In genomic region chr2:120044676-120045075, GRCm38 (mm10) we compare ENCODE assay signal across 22 mouse cellular contexts. TPM values are rescaled to one million over a fixed set of nuclear protein-coding genes. Genes with fewer than 3 reads are reported as not detected.
DNase-seq lines count a peak whose midpoint lies in the region; ATAC-seq and TF ChIP-seq lines count a peak whose summit lies in the region.
"Had no signal": no experiment of that assay in that cellular context is flagged by ENCODE, and none has a peak within 500 bp of the region (broad histone marks: within the 10 kb centered on the region; RNA-seq: fewer than 3 reads in every experiment).

No protein-coding gene starts in this region.

- peaks cover 24% of the 10 kb centered on the region for H3K36me3 ChIP-seq in liver, embryonic 13.5 days
- peaks cover 12% of the 10 kb centered on the region for H3K36me3 ChIP-seq in liver, embryonic 11.5 days (ENCODE audit: control insufficient read depth, insufficient read depth, low read length)
- 0 out of 2 replicates have a peak, but pooled peaks cover 10% of the 10 kb centered on the region for H3K36me3 ChIP-seq in intestine, embryonic 16.5 days (ENCODE audit: control insufficient read depth, insufficient read depth, low read length)
- H3K36me3 ChIP-seq in stomach, embryonic 16.5 days (ENCODE audit: control insufficient read depth, insufficient read depth, low read length) = peaks cover 9% of the 10 kb centered on the region

- no peak for ATAC-seq in liver, embryonic 13.5 days (ENCODE audit: low read depth)
- ATAC-seq in liver, embryonic 11.5 days (replicated peaks; ENCODE audit: low FRiP score) = no peak
- ATAC-seq in intestine, embryonic 16.5 days = no peak
- ATAC-seq in stomach, embryonic 16.5 days (ENCODE audit: insufficient read depth, low FRiP score) = no peak
- ATAC-seq: activated CD4-positive, CD25-positive, alpha-beta regulatory T cell, adult 4 months; forebrain, embryonic 16.5 days; liver, postnatal 0 days; Patski had no signal

- H3K4me2 ChIP-seq in liver, embryonic 13.5 days = no peak overlapping the region
- no peak overlapping the region for H3K4me2 ChIP-seq in liver, embryonic 11.5 days
- H3K4me2 ChIP-seq in intestine, embryonic 16.5 days (ENCODE audit: low read depth, low read length) = no peak overlapping the region
- H3K4me2 ChIP-seq in stomach, embryonic 16.5 days (ENCODE audit: low read depth, low read length) = no peak overlapping the region
- H3K4me2 ChIP-seq: heart, embryonic 11.5 days; hindbrain, embryonic 13.5 days; midbrain, embryonic 12.5 days had no signal

- TF ChIP-seq CTCF in layer of hippocampus, adult 2 months (conservative IDR thresholded peaks at IDR 0.05) = no peak

- 72% methylated on average over 3 of the region's 3 CpGs for WGBS in liver, embryonic 13.5 days (ENCODE audit: insufficient replicate concordance)
- 61% methylated on average over 3 of the region's 3 CpGs for WGBS in liver, embryonic 11.5 days
- 66% methylated on average over 3 of the region's 3 CpGs for WGBS in intestine, embryonic 16.5 days
- WGBS in stomach, embryonic 16.5 days = 69% methylated on average over 3 of the region's 3 CpGs

- DNase-seq in cerebellum, postnatal 10 days = peak; percentile 54 to 70
- no peak for DNase-seq in cerebellum, postnatal 36 days
- DNase-seq in liver, embryonic 13.5 days = no peak
- DNase-seq in liver, embryonic 11.5 days (ENCODE audit: low spot score) = no peak
- no peak for DNase-seq in left cerebral cortex, adult 18-20 months (ENCODE audit: low spot score in 2 of 2)
- no peak for DNase-seq in layer of hippocampus, adult 2 months (ENCODE audit: low spot score in 2 of 2)
- DNase-seq: cerebellum, adult 11 months; heart, postnatal 10 days; layer of hippocampus, postnatal 36 days; liver, postnatal 0 days; retina, postnatal 1 day; right cerebral cortex, postnatal 4 days; thymus, postnatal 36 days had no signal

- H3K9me3 ChIP-seq in liver, embryonic 13.5 days (replicated peaks) = no peaks in the 10 kb centered on the region
- no peaks in the 10 kb centered on the region for H3K9me3 ChIP-seq in liver, embryonic 11.5 days (ENCODE audit: control insufficient read depth, low read length)
- H3K9me3 ChIP-seq in intestine, embryonic 16.5 days (ENCODE audit: control insufficient read depth, low read length) = no peaks in the 10 kb centered on the region
- H3K9me3 ChIP-seq in stomach, embryonic 16.5 days (replicated peaks; ENCODE audit: control insufficient read depth, low read length) = no peaks in the 10 kb centered on the region
- H3K9me3 ChIP-seq: hindbrain, embryonic 13.5 days; midbrain, embryonic 12.5 days had no signal

- peaks cover 6% of the 10 kb centered on the region; the same call in 1 of the 2 replicates for H3K4me1 ChIP-seq in liver, embryonic 13.5 days (replicated peaks)
- H3K4me1 ChIP-seq in liver, embryonic 11.5 days (replicated peaks; ENCODE audit: control insufficient read depth, insufficient read depth, low read length) = peaks cover 2% of the 10 kb centered on the region; the same call in 1 of the 2 replicates
- peaks cover 31% of the 10 kb centered on the region for H3K4me1 ChIP-seq in intestine, embryonic 16.5 days (ENCODE audit: control insufficient read depth, insufficient read depth, low read length)
- peaks cover 14% of the 10 kb centered on the region; the same call in 1 of the 2 replicates for H3K4me1 ChIP-seq in stomach, embryonic 16.5 days (ENCODE audit: control insufficient read depth, insufficient read depth, low read length)
- H3K4me1 ChIP-seq: hindbrain, embryonic 13.5 days; midbrain, embryonic 12.5 days had no signal

- no peak overlapping the region for H3K4me3 ChIP-seq in liver, embryonic 13.5 days (replicated peaks)
- no peak overlapping the region for H3K4me3 ChIP-seq in liver, embryonic 11.5 days (ENCODE audit: low read depth, low read length)
- H3K4me3 ChIP-seq in intestine, embryonic 16.5 days (ENCODE audit: low read length) = no peak overlapping the region
- no peak overlapping the region for H3K4me3 ChIP-seq in stomach, embryonic 16.5 days (replicated peaks; ENCODE audit: low read length)
- H3K4me3 ChIP-seq in layer of hippocampus, adult 2 months = no peak overlapping the region
- H3K4me3 ChIP-seq: hindbrain, embryonic 13.5 days; midbrain, embryonic 12.5 days had no signal

- peak overlapping the region; percentile 13; the same call in 1 of the 2 replicates for H3K9ac ChIP-seq in liver, embryonic 13.5 days
- H3K9ac ChIP-seq in liver, embryonic 11.5 days (ENCODE audit: low read depth, low read length) = no peak overlapping the region
- H3K9ac ChIP-seq in intestine, embryonic 16.5 days (ENCODE audit: low read depth, low read length) = 0 out of 2 replicates have a peak overlapping the region, but pooled peaks have one; percentile 42
- H3K9ac ChIP-seq in stomach, embryonic 16.5 days (ENCODE audit: low read length) = no peak overlapping the region
- H3K9ac ChIP-seq: hindbrain, embryonic 13.5 days; liver, postnatal 0 days; midbrain, embryonic 12.5 days had no signal

- H3K27ac ChIP-seq in liver, embryonic 13.5 days = no peak overlapping the region
- no peak overlapping the region for H3K27ac ChIP-seq in liver, embryonic 11.5 days (ENCODE audit: low read depth, low read length)
- H3K27ac ChIP-seq in intestine, embryonic 16.5 days (ENCODE audit: low read length) = peak overlapping the region; percentile 67
- peak overlapping the region; percentile 12; the same call in 1 of the 2 replicates for H3K27ac ChIP-seq in stomach, embryonic 16.5 days (ENCODE audit: low read length)
- no peak overlapping the region for H3K27ac ChIP-seq in layer of hippocampus, adult 2 months
- H3K27ac ChIP-seq: hindbrain, embryonic 13.5 days; kidney, postnatal 0 days; midbrain, embryonic 12.5 days had no signal

- H3K27me3 ChIP-seq in liver, embryonic 13.5 days = peaks cover 4% of the 10 kb centered on the region; the same call in 1 of the 2 replicates
- no peaks in the 10 kb centered on the region for H3K27me3 ChIP-seq in liver, embryonic 11.5 days (replicated peaks; ENCODE audit: control insufficient read depth, insufficient read depth, low read length)
- H3K27me3 ChIP-seq in intestine, embryonic 16.5 days (replicated peaks; ENCODE audit: control insufficient read depth, insufficient read depth, low read length) = no peaks in the 10 kb centered on the region
- H3K27me3 ChIP-seq in stomach, embryonic 16.5 days (ENCODE audit: control insufficient read depth, insufficient read depth, low read length) = no peaks in the 10 kb centered on the region
- H3K27me3 ChIP-seq: hindbrain, embryonic 13.5 days; Patski had no signal

RNA-seq across cellular contexts. Expression of gene Pla2g4b, which starts 11.5 kb away (rescaled TPM):
- 0.14 TPM in 2 replicates for polyA plus RNA-seq in liver, embryonic 13.5 days (2015; fragmentation: Nextera tagmentation; extraction: Ambion mirVana)
- polyA plus RNA-seq in liver, embryonic 11.5 days (2014; fragmentation: Nextera tagmentation; extraction: Ambion mirVana) = 1.9 and 2.3 TPM in 2 replicates
- polyA plus RNA-seq in intestine, embryonic 16.5 days (2015; fragmentation: Nextera tagmentation; extraction: Ambion mirVana) = 0.49 and 0.94 TPM in 2 replicates
- polyA plus RNA-seq in stomach, embryonic 16.5 days (2015; fragmentation: Nextera tagmentation; extraction: Ambion mirVana) = 1.8 and 2.7 TPM in 2 replicates
- total RNA-seq in left cerebral cortex, adult 18-20 months (2021) = 1 to 10 TPM; 3.2 to 3.3 TPM
- 1 to 10 TPM; 3.8 to 6.4 TPM for total RNA-seq in layer of hippocampus, adult 2 months (2021)

RNA-seq across cellular contexts. Expression of gene Gm28042, which starts 17.4 kb away (rescaled TPM):
- polyA plus RNA-seq in liver, embryonic 13.5 days (2015; fragmentation: Nextera tagmentation; extraction: Ambion mirVana) = 0.35 and 0.46 TPM in 2 replicates
- 1.1 and 1.9 TPM in 2 replicates for polyA plus RNA-seq in liver, embryonic 11.5 days (2014; fragmentation: Nextera tagmentation; extraction: Ambion mirVana)
- polyA plus RNA-seq in intestine, embryonic 16.5 days (2015; fragmentation: Nextera tagmentation; extraction: Ambion mirVana) = 2.4 and 3.8 TPM in 2 replicates
- polyA plus RNA-seq in stomach, embryonic 16.5 days (2015; fragmentation: Nextera tagmentation; extraction: Ambion mirVana) = 2.4 and 5.1 TPM in 2 replicates
- 1 to 10 TPM in 1 of 2 experiments, not detected in 1; 1.3 TPM for total RNA-seq in left cerebral cortex, adult 18-20 months (2021)
- 1 to 10 TPM; 1.1 to 2.4 TPM for total RNA-seq in layer of hippocampus, adult 2 months (2021)

RNA-seq across cellular contexts. Expression of gene Jmjd7, which starts 17.4 kb away (rescaled TPM):
- polyA plus RNA-seq in liver, embryonic 13.5 days (2015; fragmentation: Nextera tagmentation; extraction: Ambion mirVana) = 7.2 and 8.2 TPM in 2 replicates
- polyA plus RNA-seq in liver, embryonic 11.5 days (2014; fragmentation: Nextera tagmentation; extraction: Ambion mirVana) = 13.5 and 16.3 TPM in 2 replicates
- 16.1 and 17.4 TPM in 2 replicates for polyA plus RNA-seq in intestine, embryonic 16.5 days (2015; fragmentation: Nextera tagmentation; extraction: Ambion mirVana)
- 13.4 and 15.4 TPM in 2 replicates for polyA plus RNA-seq in stomach, embryonic 16.5 days (2015; fragmentation: Nextera tagmentation; extraction: Ambion mirVana)
- 1 to 10 TPM; 4.2 to 5.1 TPM for total RNA-seq in left cerebral cortex, adult 18-20 months (2021)
- 1 to 10 TPM; 5.5 to 6.6 TPM for total RNA-seq in layer of hippocampus, adult 2 months (2021)

Comparison
In these comparisons a context has a peak if more than half of its experiments do, and no peak if none do; other contexts are left out.
1. DNase-seq: peak in cerebellum, postnatal 10 days (2 of 2); none in cerebellum, postnatal 36 days (0 of 2), liver, embryonic 13.5 days (single experiment), liver, embryonic 11.5 days (single experiment), left cerebral cortex, adult 18-20 months (0 of 2) and layer of hippocampus, adult 2 months (0 of 2).
2. H3K9ac ChIP-seq: peak in liver, embryonic 13.5 days (single experiment) and intestine, embryonic 16.5 days (single experiment); none in liver, embryonic 11.5 days (single experiment) and stomach, embryonic 16.5 days (single experiment).
3. H3K27ac ChIP-seq: peak in intestine, embryonic 16.5 days (single experiment) and stomach, embryonic 16.5 days (single experiment); none in liver, embryonic 13.5 days (single experiment), liver, embryonic 11.5 days (single experiment) and layer of hippocampus, adult 2 months (single experiment).